Mouse (Mus musculus) CH12.LX (cell line): Measurements from ENCODE around the gene Nfix. TPM values are rescaled to one million over a fixed set of nuclear protein-coding genes. Genes with fewer than 3 reads are reported as not detected.

Experiments used
- DNase-seq: peaks from one replicate; pipeline ENCODE4 v3.0.0-alpha.2; 2013; ENCODE audit errors: extremely low read depth
- H3K27ac ChIP-seq: 2 replicates; pipeline ENCODE4 v1.5.1; 2012; ENCODE audit warnings: low read depth, mild to moderate bottlenecking, control low read depth, moderate library complexity; ENCODE audit not compliant: insufficient read depth
- H3K27me3 ChIP-seq: replicated peaks from 2 replicates; pipeline ENCODE3; 2012; ENCODE audit warnings: inconsistent platforms
- H3K36me3 ChIP-seq, 2 experiments: replicated peaks in 1 of 2; 2 replicates each; pipeline versions ENCODE3 to v1.6.1; 2012; ENCODE audit warnings: inconsistent platforms in 1 of 2, low read length in 1 of 2, mild to moderate bottlenecking in 1 of 2, mixed read lengths in 1 of 2, moderate library complexity in 1 of 2; ENCODE audit not compliant: control insufficient read depth in 1 of 2, insufficient read depth in 1 of 2
- H3K4me1 ChIP-seq, 2 experiments: 2 replicates each; pipeline ENCODE4 v1.6.1; 2012; ENCODE audit warnings: inconsistent platforms in 1 of 2, moderate library complexity in 1 of 2; ENCODE audit not compliant: insufficient read depth in 2 of 2, control insufficient read depth in 1 of 2
- H3K4me2 ChIP-seq: 2 replicates; pipeline ENCODE4 v1.6.1; 2012; ENCODE audit warnings: low read depth, mild to moderate bottlenecking, control low read depth; ENCODE audit not compliant: poor library complexity, insufficient read depth, severe bottlenecking
- H3K4me3 ChIP-seq, 3 experiments: fragments of 150-350 bp in 1 of 3; sonication (generic) in 1 of 3; replicated peaks in 1 of 3; 2 replicates each; pipeline versions ENCODE3 to v1.5.1; 2011 to 2012; ENCODE audit warnings: low read depth in 2 of 3, low read length in 2 of 3, mild to moderate bottlenecking in 2 of 3, moderate library complexity in 2 of 3, control low read depth in 1 of 3, improper control_type of control experiment in 1 of 3, inconsistent platforms in 1 of 3, mixed read lengths in 1 of 3; ENCODE audit not compliant: poor library complexity in 1 of 3
- H3K79me2 ChIP-seq: replicated peaks from 2 replicates; pipeline ENCODE4 v1.6.1; 2012; ENCODE audit warnings: mild to moderate bottlenecking, moderate library complexity; ENCODE audit not compliant: control insufficient read depth, poor library complexity, insufficient read depth, severe bottlenecking; ENCODE audit errors: extremely low read depth
- H3K9ac ChIP-seq: 2 replicates; pipeline ENCODE4 v1.6.1; 2012; ENCODE audit warnings: low read depth, mild to moderate bottlenecking, control low read depth, moderate library complexity; ENCODE audit not compliant: insufficient read depth
- H3K9me3 ChIP-seq: replicated peaks from 2 replicates; pipeline ENCODE3; 2012; ENCODE audit warnings: low read length, inconsistent platforms, mixed read lengths
- BHLHE40 ChIP-seq: IDR thresholded peaks from 2 replicates; pipeline ENCODE4 v1.6.1; 2011; ENCODE audit warnings: mild to moderate bottlenecking, low read depth, low read length, improper control_type of control experiment
- ELF1 ChIP-seq: IDR thresholded peaks from 2 replicates; pipeline ENCODE4 v1.6.1; 2014; ENCODE audit warnings: low read depth, mild to moderate bottlenecking, inconsistent platforms, low read length, improper control_type of control experiment
- ETS1 ChIP-seq: conservative IDR thresholded peaks from 2 replicates; pipeline ENCODE4 v1.6.1; 2012; ENCODE audit warnings: low read depth, mild to moderate bottlenecking, inconsistent platforms, low read length, improper control_type of control experiment, moderate library complexity
- JUND ChIP-seq: conservative IDR thresholded peaks from 2 replicates; pipeline ENCODE4 v1.6.1; 2011; ENCODE audit warnings: low read depth, low read length, improper control_type of control experiment
- MAFK ChIP-seq: IDR thresholded peaks from 2 replicates; pipeline ENCODE4 v1.6.1; 2011; ENCODE audit warnings: low read length, improper control_type of control experiment; ENCODE audit not compliant: insufficient replicate concordance
- MAZ ChIP-seq: IDR thresholded peaks from 2 replicates; pipeline ENCODE4 v1.6.1; 2012; ENCODE audit warnings: low read depth, mild to moderate bottlenecking, inconsistent platforms, low read length, improper control_type of control experiment, moderate library complexity
- MXI1 ChIP-seq: IDR thresholded peaks from 2 replicates; pipeline ENCODE4 v1.6.1; 2011; ENCODE audit warnings: mild to moderate bottlenecking, low read depth, low read length, improper control_type of control experiment
- MYC ChIP-seq: IDR thresholded peaks from 2 replicates; pipeline ENCODE4 v1.6.1; 2011; ENCODE audit warnings: low read depth, mild to moderate bottlenecking, improper control_type of control experiment, low read length
- NRF1 ChIP-seq: IDR thresholded peaks from 2 replicates; pipeline ENCODE4 v1.6.1; 2014; ENCODE audit warnings: low read depth, mild to moderate bottlenecking, inconsistent platforms, low read length, improper control_type of control experiment, moderate library complexity
- POLR2A ChIP-seq: IDR thresholded peaks from 2 replicates; pipeline ENCODE4 v1.6.1; 2011; ENCODE audit warnings: low read depth, mild to moderate bottlenecking, improper control_type of control experiment, low read length
- RAD21 ChIP-seq: IDR thresholded peaks from 2 replicates; pipeline ENCODE4 v1.6.1; 2011; ENCODE audit warnings: low read depth, mild to moderate bottlenecking, low read length, improper control_type of control experiment, moderate library complexity
- SIN3A ChIP-seq: IDR thresholded peaks from 2 replicates; pipeline ENCODE4 v1.6.1; 2012; ENCODE audit warnings: low read length, improper control_type of control experiment, inconsistent platforms
- SMC3 ChIP-seq: IDR thresholded peaks from 2 replicates; pipeline ENCODE4 v1.6.1; 2011; ENCODE audit warnings: low read depth, low read length, improper control_type of control experiment
- TBP ChIP-seq: conservative IDR thresholded peaks from 2 replicates; pipeline ENCODE4 v1.6.1; 2011; ENCODE audit warnings: low read depth, low read length, improper control_type of control experiment
- TCF12 ChIP-seq: IDR thresholded peaks from 2 replicates; pipeline ENCODE4 v1.6.1; 2014; ENCODE audit warnings: low read depth, mild to moderate bottlenecking, inconsistent platforms, low read length, improper control_type of control experiment
- UBTF ChIP-seq: IDR thresholded peaks from 2 replicates; pipeline ENCODE4 v1.6.1; 2012; ENCODE audit warnings: low read depth, mild to moderate bottlenecking, inconsistent platforms, low read length, improper control_type of control experiment, moderate library complexity
- USF1 ChIP-seq: IDR thresholded peaks from 2 replicates; pipeline ENCODE4 v1.6.1; 2014; ENCODE audit warnings: low read depth, mild to moderate bottlenecking, inconsistent platforms, low read length, improper control_type of control experiment
- USF2 ChIP-seq: conservative IDR thresholded peaks from 2 replicates; pipeline ENCODE4 v1.6.1; 2011; ENCODE audit warnings: low read depth, low read length, improper control_type of control experiment
- ZC3H11A ChIP-seq: IDR thresholded peaks from 2 replicates; pipeline ENCODE4 v1.6.1; 2012; ENCODE audit warnings: low read depth, mild to moderate bottlenecking, inconsistent platforms, low read length, improper control_type of control experiment
- ZMIZ1 ChIP-seq: IDR thresholded peaks from 2 replicates; pipeline ENCODE4 v1.6.1; 2012; ENCODE audit warnings: low read depth, mild to moderate bottlenecking, inconsistent platforms, low read length, improper control_type of control experiment
- ZNF384 ChIP-seq: IDR thresholded peaks from 2 replicates; pipeline ENCODE4 v1.6.1; 2012; ENCODE audit warnings: low read depth, low read length, improper control_type of control experiment, inconsistent platforms
- dilution Hi-C: fragments of 300-500 bp; cut with MboI; formaldehyde crosslinking; loops from 2 replicates; pipeline ENCODE4 v1.14.3; 2020; ENCODE audit warnings: low sequenced_read_pairs; ENCODE audit not compliant: extremely low pct_unique_long_range_greater_than_20kb, extremely low pct_ligation_motif_present
- in situ Hi-C: fragments of 300-500 bp; cut with MboI; formaldehyde crosslinking; loops from 3 replicates; pipeline ENCODE4 v1.14.3; 2019; ENCODE audit warnings: low sequenced_read_pairs, low pct_ligation_motif_present, low pct_unique_long_range_greater_than_20kb, mixed read lengths
- polyA plus RNA-seq: library from polyadenylated mRNA; unstranded; fragments of >175 nt; gene quantifications from 2 replicates; pipeline ENCODE4 v1.2.1, GENCODE M21; 2012; ENCODE audit warnings: low read depth; ENCODE audit not compliant: insufficient read length
- total RNA-seq, 2 experiments: library from RNA; depleted of rRNA; stranded (reverse); fragments of 300-350 nt in 1 of 2; fragments of >200 nt in 1 of 2; gene quantifications; 2 replicates each; pipeline ENCODE4 v1.2.3; 2012 to 2014

The Nfix gene
- total and polyA plus RNA-seq, 3 experiments, result 0.09 to 10.5 (median 1.1) TPM

GRCm38 (mm10) chr8:84845355-84846093 is 45.4 kb upstream of the Nfix start (continued):
- TF ChIP-seq RAD21, result peak; percentile 13
- TF ChIP-seq TCF12, result peak; percentile 28; the same call in 1 of the 2 replicates
- peak; percentile 56 for TF ChIP-seq SMC3
- TF ChIP-seq BHLHE40, result 0 out of 2 replicates have a peak, but pooled peaks have one; percentile 9
- TF ChIP-seq ZMIZ1, result no peak
- TF ChIP-seq MYC, result no peak
- TF ChIP-seq ZC3H11A, result no peak
- TF ChIP-seq UBTF, result 0 out of 2 replicates have a peak, but pooled peaks have one; percentile 47
- TF ChIP-seq MXI1, result peak; percentile 74
- TF ChIP-seq ZNF384, result no peak
- peak; percentile 78; the same call in 1 of the 2 replicates for TF ChIP-seq MAZ
- TF ChIP-seq NRF1, result peak; percentile 0; the same call in 1 of the 2 replicates
- TF ChIP-seq MAFK, result no peak
- TF ChIP-seq TBP, result 0 out of 2 replicates have a peak, but pooled peaks have one; percentile 31
- TF ChIP-seq USF1, result no peak
- peak; percentile 61 for TF ChIP-seq SIN3A
- no peak for TF ChIP-seq JUND
- TF ChIP-seq ELF1, result no peak
- TF ChIP-seq USF2, result no peak

- Histone ChIP-seq H3K4me1 (peaks cover 13 to 46% of the 10 kb centered on the region in 2 experiments), H3K9ac (peak overlapping the region; percentile 85; the same call in 1 of the 2 replicates), H3K27ac (no peak overlapping the region), H3K9me3 (no peaks in the 10 kb centered on the region), H3K4me3 (peak overlapping the region; percentile 5 to 89 (median 80)), H3K36me3 (peaks cover 41 to 49% of the 10 kb centered on the region in 2 experiments), H3K4me2 (peak overlapping the region; percentile 64), H3K79me2 (peaks cover 39% of the 10 kb centered on the region), H3K27me3 (no peaks in the 10 kb centered on the region)
- DNase-seq, result no peak
- dilution Hi-C loops, result no loop called here
- in situ Hi-C loops, result loop anchor here (5.0 kb wide), 1 partner anchor 43 kb away; no protein-coding TSS in a partner anchor
- TF ChIP-seq POLR2A (no peak), ETS1 (no peak), JUND (no peak)
These were observed 44.4 kb upstream of the Nfix start for GRCm38 (mm10) chr8:84844397-84845070.
